Mouse (Mus musculus) forebrain, embryonic 15.5 days (tissue): ENCODE measurements around the gene Ift88. TPM values are rescaled to one million over a fixed set of nuclear protein-coding genes. Genes with fewer than 3 reads are reported as not detected.

Source experiments
- ATAC-seq: fragments of 200-750 bp; cut with Nextera tagmentation; replicated peaks from 2 replicates; pipeline ENCODE4 v1.8.0; 2017; ENCODE audit warnings: mild to moderate bottlenecking, moderate TSS enrichment, moderate library complexity
- H3K27ac ChIP-seq: fragments of 300-500 bp; sonication (generic); replicated peaks from 2 replicates; pipeline ENCODE4 v1.5.1; 2015; ENCODE audit warnings: mild to moderate bottlenecking, inconsistent platforms
- H3K27me3 ChIP-seq: fragments of 300-500 bp; sonication (generic); 2 replicates; pipeline ENCODE4 v1.6.1; 2015; ENCODE audit warnings: inconsistent platforms
- H3K36me3 ChIP-seq: fragments of 300-500 bp; sonication (generic); 2 replicates; pipeline ENCODE4 v1.6.1; 2015; ENCODE audit warnings: mild to moderate bottlenecking, inconsistent platforms
- H3K4me1 ChIP-seq: fragments of 300-500 bp; sonication (generic); 2 replicates; pipeline ENCODE4 v1.6.1; 2015; ENCODE audit warnings: inconsistent platforms
- H3K4me2 ChIP-seq: fragments of 300-500 bp; sonication (generic); replicated peaks from 2 replicates; pipeline ENCODE4 v1.6.1; 2015; ENCODE audit warnings: mild to moderate bottlenecking, inconsistent platforms
- H3K4me3 ChIP-seq: fragments of 300-500 bp; sonication (generic); 2 replicates; pipeline ENCODE4 v1.5.1; 2015; ENCODE audit warnings: mild to moderate bottlenecking, inconsistent platforms
- H3K9ac ChIP-seq: fragments of 300-500 bp; sonication (generic); replicated peaks from 2 replicates; pipeline ENCODE4 v1.6.1; 2015; ENCODE audit warnings: mild to moderate bottlenecking, inconsistent platforms
- H3K9me3 ChIP-seq: fragments of 300-500 bp; sonication (generic); 2 replicates; pipeline ENCODE4 v1.6.1; 2016; ENCODE audit warnings: inconsistent platforms
- WGBS: fragments of 180-500 bp; shearing (Covaris S2); methylation state at CpG from one replicate; pipeline ENCODE4 v1.1.7; 2015; ENCODE audit warnings: mixed read lengths; 5-methylcytosine and 5-hydroxymethylcytosine counted together
- polyA plus RNA-seq: library from polyadenylated mRNA; unstranded; fragments of >200 nt; fragmentation: Nextera tagmentation; extraction: Ambion mirVana; gene quantifications from 2 replicates; pipeline ENCODE4 v1.2.1, GENCODE M21; 2015

Ift88 gene
- polyA plus RNA-seq, 1 experiment from 2014 or later: 15.9 TPM

DNA sequence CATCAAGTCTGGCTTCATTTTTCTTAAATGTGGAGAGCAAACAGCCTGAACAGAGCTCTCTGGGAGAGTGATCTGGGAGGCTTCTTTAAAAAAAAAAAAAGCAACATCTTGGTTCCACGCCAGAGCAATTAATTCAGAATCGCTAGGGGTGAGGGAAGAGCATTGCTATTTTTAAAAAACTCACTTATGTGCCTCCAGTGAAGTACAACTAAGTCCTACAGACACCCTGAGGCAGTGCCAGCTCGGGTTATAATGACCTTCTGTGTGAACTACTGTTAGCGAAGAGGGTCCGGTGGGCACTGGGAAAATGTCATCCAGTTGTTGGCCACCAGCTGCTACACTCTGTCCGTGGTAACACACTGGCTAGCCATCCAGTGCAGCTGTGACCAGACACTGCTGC, 111.8 kb downstream of the Ift88 start:
- Histone ChIP-seq H3K36me3 (no peaks in the 10 kb centered on the region), H3K4me3 (no peak overlapping the region), H3K4me2 (no peak overlapping the region), H3K9ac (no peak overlapping the region), H3K27ac (0 out of 2 replicates have a peak overlapping the region, but pooled peaks have one; percentile 52), H3K9me3 (no peaks in the 10 kb centered on the region), H3K27me3 (no peaks in the 10 kb centered on the region), H3K4me1 (peaks cover 42% of the 10 kb centered on the region)
- ATAC-seq: peak; percentile 12; the same call in 1 of the 2 replicates
- 27% methylated on average over 6 of the region's 6 CpGs for WGBS

DNA sequence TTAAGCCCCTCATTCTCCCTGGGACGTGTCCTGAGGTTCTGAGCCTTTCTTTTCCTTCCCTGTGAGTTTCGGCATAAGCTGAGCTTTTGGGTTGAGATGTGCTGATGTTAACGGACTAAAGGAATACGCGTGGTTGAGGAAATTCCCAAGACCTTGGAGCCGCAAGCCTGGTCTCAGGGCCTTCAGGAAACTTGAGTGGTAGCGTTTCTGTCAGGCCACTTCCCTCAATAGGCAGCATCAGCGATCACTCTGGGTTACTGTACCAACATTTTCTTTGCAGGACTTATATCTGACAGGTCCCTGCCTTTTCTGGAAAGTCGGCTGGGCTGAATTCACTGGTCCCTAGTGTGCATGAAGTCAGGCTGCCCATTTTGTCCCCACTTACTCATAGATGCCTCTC, 113.0 kb downstream of the Ift88 start:
- no peak overlapping the region for H3K4me2 ChIP-seq
- H3K27ac ChIP-seq: peak overlapping the region; percentile 12; the same call in 1 of the 2 replicates
- H3K4me3 ChIP-seq: no peak overlapping the region
- H3K27me3 ChIP-seq: no peaks in the 10 kb centered on the region
- 35% methylated on average over 9 of the region's 9 CpGs for WGBS
- H3K36me3 ChIP-seq: no peaks in the 10 kb centered on the region
- ATAC-seq: no peak
- no peak overlapping the region for H3K9ac ChIP-seq
- H3K9me3 ChIP-seq: no peaks in the 10 kb centered on the region
- H3K4me1 ChIP-seq: peaks cover 42% of the 10 kb centered on the region

DNA sequence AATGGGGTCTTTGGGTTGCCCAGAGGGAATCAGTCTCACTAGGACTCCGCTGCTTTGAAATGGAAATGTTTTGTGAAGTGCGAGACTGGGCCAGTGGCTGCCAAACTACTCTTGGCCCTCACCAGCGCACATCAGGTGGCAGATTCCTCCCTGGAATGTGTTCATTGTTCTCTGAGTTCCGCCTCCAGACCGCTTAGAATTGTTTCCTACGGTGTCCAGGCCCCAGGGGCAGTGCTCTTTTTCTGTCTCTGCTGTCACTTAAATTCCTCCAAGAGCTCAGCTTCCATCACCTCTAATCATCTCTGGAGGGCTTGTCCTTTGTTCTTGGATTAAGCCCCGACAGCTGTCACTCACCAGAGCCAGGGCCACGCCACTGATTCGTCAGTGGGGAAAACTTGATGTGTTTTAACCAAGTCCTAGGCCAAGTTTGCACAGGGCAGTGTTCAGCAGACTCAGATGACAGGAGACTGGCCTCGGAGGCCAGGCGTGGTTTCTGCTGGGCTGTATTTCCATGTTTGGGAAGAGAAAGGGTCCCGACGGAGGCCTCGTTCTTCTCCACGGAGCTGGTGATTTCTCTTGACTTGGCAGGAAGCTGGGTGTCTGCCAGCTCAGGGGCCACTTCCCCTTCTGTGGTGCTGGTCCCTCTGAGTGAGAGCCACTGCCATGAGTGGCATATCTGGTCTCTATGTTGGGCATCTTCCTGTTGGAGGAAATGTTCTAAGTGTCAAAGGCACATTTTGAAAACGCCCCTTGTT, 113.6 kb downstream of the Ift88 start:
- H3K4me3 ChIP-seq: no peak overlapping the region
- H3K27me3 ChIP-seq: no peaks in the 10 kb centered on the region
- no peaks in the 10 kb centered on the region for H3K9me3 ChIP-seq
- H3K4me1 ChIP-seq: peaks cover 42% of the 10 kb centered on the region
- H3K27ac ChIP-seq: peak overlapping the region; percentile 12; the same call in 1 of the 2 replicates
- H3K4me2 ChIP-seq: no peak overlapping the region
- no peak overlapping the region for H3K9ac ChIP-seq
- ATAC-seq: peak; percentile 9; the same call in 1 of the 2 replicates
- 7% methylated on average over 16 of the region's 16 CpGs for WGBS
- H3K36me3 ChIP-seq: no peaks in the 10 kb centered on the region

DNA sequence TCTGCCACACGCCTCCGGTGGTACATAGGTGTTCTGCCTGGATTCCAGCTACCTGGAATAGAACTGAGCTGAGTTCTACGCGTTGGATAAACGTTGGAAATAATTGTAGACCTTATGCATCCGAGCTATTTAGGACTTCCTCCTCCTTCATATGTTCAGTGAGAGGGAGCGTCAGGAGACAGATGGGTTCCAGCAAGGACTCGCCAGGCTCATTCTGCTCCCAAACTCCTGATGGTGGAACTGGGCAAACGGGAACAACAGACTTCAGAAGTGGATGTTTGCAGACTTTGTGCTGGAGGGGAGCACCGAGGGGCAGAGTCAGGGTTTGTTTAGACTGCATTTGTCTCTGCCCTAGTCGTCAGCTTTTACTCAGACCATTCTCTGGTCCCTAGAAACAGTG, 116.8 kb downstream of the Ift88 start:
- H3K36me3 ChIP-seq: no peaks in the 10 kb centered on the region
- no peak overlapping the region for H3K4me3 ChIP-seq
- no peak overlapping the region for H3K27ac ChIP-seq
- H3K9ac ChIP-seq: no peak overlapping the region
- 82% methylated on average over 11 of the region's 11 CpGs for WGBS
- H3K4me1 ChIP-seq: peaks cover 22% of the 10 kb centered on the region
- ATAC-seq: no peak
- no peaks in the 10 kb centered on the region for H3K27me3 ChIP-seq
- H3K9me3 ChIP-seq: no peaks in the 10 kb centered on the region
- no peak overlapping the region for H3K4me2 ChIP-seq

DNA sequence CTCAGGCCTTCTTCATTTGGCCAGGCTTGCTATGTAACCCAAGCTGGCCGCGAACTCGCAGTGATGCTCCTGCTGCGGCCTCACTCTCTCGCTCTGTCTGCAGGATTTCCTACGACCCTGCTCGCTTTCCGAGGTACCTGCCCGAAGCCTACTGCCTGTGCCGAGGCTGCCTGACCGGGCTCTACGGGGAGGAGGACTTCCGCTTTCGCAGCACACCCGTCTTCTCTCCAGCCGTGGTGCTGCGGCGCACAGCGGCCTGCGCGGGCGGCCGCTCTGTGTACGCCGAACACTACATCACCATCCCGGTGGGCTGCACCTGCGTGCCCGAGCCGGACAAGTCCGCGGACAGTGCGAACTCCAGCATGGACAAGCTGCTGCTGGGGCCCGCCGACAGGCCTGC, 118.4 kb downstream of the Ift88 start:
- no peak overlapping the region for H3K4me3 ChIP-seq
- no peaks in the 10 kb centered on the region for H3K9me3 ChIP-seq
- no peak for ATAC-seq
- H3K9ac ChIP-seq: no peak overlapping the region
- no peak overlapping the region for H3K27ac ChIP-seq
- H3K27me3 ChIP-seq: no peaks in the 10 kb centered on the region
- no peaks in the 10 kb centered on the region for H3K36me3 ChIP-seq
- WGBS: 33% methylated on average over 34 of the region's 34 CpGs
- H3K4me2 ChIP-seq: 0 out of 2 replicates have a peak overlapping the region, but pooled peaks have one; percentile 8
- peaks cover 9% of the 10 kb centered on the region for H3K4me1 ChIP-seq

DNA sequence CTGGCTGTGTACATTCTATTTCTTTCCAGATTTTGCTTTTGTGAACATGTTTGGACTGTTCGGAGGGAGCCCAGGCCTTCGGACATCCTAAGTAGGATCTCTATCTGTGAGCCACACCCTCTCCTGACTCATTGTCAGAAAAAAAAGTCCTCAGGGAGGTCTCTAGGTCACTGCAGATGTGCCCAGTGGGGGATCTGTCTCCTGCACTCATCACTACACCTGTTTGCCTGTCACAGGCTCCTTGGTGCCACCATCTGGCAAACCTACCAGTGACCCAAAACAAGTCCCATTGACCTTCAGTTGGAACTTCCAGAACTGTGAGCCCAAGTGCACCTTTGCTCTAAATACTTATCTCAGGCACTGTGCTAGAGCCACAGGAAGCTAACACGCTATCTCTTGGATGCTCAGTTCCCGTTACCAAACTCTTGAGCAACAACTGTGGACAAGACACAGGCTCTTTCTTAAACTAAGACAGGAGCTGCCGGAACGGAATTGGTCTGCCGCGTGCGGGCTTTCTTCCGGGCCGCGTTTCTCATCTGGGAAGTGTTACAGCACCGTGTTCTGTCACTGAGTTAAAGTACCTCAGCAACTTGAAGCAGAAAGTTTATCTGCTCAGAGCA, 119.7 kb downstream of the Ift88 start:
- H3K36me3 ChIP-seq: no peaks in the 10 kb centered on the region
- 93% methylated on average over 13 of the region's 13 CpGs for WGBS

DNA sequence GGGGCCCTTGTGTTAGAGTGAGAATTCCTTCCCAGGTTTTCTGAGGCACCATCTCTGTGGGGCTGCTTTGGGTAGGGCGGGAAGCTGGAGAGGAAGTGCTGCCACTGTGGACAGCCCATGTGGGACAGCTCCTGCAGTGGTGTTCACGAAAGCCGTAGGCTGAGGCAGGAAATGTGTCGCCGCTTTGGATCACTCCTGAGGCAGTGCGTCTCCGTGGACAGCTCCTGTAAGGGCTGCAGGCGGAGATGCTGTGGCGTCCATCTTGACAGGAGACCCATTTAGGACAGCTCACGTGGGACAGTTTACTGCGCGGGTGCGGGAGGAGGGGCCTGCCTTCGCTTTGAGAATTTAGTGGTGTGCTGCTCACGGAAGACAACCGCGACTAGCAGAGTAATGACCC, 121.7 kb downstream of the Ift88 start:
- 88% methylated on average over 17 of the region's 17 CpGs for WGBS

More for the DNA sequence above, 119.7 kb downstream of the Ift88 start:
- Histone ChIP-seq H3K9ac (no peak overlapping the region), H3K4me3 (no peak overlapping the region), H3K4me2 (no peak overlapping the region), H3K27ac (no peak overlapping the region), H3K4me1 (no peaks in the 10 kb centered on the region), H3K27me3 (no peaks in the 10 kb centered on the region), H3K9me3 (no peaks in the 10 kb centered on the region)
- no peak for ATAC-seq

DNA sequence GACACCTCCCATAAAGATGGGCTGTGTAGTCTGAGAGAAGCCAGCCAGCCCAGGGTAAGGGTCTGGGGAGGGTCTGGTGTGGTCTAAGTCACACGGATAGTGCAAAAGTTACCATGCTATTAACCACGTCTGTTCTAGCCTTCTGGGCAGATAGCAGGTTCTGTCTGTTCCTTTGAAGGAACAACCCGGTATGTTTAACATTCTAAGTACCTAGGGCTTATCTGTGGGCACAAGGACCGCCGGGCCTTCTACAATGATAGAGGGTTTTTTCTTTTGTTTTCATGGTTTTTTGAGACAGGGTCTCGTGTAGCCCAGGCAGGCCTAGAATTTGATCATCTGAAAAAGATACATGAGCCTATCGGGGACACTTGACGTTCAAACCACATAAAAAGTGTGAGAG, 122.3 kb downstream of the Ift88 start:
- no peak overlapping the region for H3K4me2 ChIP-seq
- H3K9me3 ChIP-seq: no peaks in the 10 kb centered on the region
- H3K4me1 ChIP-seq: no peaks in the 10 kb centered on the region
- WGBS: 88% methylated on average over 8 of the region's 8 CpGs
- no peak overlapping the region for H3K27ac ChIP-seq
- H3K9ac ChIP-seq: no peak overlapping the region
- H3K27me3 ChIP-seq: no peaks in the 10 kb centered on the region
- no peak for ATAC-seq
- H3K4me3 ChIP-seq: no peak overlapping the region
- 0 out of 2 replicates have a peak, but pooled peaks cover 3% of the 10 kb centered on the region for H3K36me3 ChIP-seq

More for the DNA sequence above, 121.7 kb downstream of the Ift88 start:
- no peak overlapping the region for H3K4me3 ChIP-seq
- H3K9ac ChIP-seq: no peak overlapping the region
- no peak overlapping the region for H3K4me2 ChIP-seq
- ATAC-seq: no peak
- H3K27me3 ChIP-seq: no peaks in the 10 kb centered on the region
- no peaks in the 10 kb centered on the region for H3K4me1 ChIP-seq
- 0 out of 2 replicates have a peak, but pooled peaks cover 3% of the 10 kb centered on the region for H3K36me3 ChIP-seq
- no peak overlapping the region for H3K27ac ChIP-seq
- no peaks in the 10 kb centered on the region for H3K9me3 ChIP-seq

DNA sequence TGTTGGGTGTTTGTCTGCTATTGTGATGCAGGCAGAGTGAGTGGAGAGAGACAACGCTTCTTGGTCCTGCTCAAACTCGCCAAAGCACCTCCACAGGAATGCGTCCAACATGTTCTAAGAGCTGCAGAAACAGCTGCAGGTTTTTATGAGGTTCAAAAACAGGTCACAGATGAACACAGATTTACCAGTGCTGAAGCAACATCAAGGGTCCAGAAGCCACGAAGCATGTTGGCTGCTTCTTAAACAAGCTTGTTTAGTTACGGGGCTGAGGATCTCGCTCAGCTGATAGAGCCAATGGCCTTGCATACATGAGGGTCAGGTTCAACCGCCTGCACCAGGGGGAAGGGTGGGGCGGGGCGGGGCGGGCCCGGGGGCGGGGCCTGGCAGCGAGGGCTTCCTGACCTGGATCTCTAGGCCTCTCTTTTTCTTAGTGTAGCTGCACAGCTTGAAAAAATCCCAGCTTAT, 122.7 kb downstream of the Ift88 start:
- ATAC-seq: no peak
- Histone ChIP-seq H3K36me3 (0 out of 2 replicates have a peak, but pooled peaks cover 3% of the 10 kb centered on the region), H3K4me1 (no peaks in the 10 kb centered on the region), H3K27ac (no peak overlapping the region), H3K27me3 (no peaks in the 10 kb centered on the region), H3K9ac (no peak overlapping the region), H3K4me3 (no peak overlapping the region), H3K9me3 (no peaks in the 10 kb centered on the region), H3K4me2 (no peak overlapping the region)
- 31% methylated on average over 13 of the region's 13 CpGs for WGBS

DNA sequence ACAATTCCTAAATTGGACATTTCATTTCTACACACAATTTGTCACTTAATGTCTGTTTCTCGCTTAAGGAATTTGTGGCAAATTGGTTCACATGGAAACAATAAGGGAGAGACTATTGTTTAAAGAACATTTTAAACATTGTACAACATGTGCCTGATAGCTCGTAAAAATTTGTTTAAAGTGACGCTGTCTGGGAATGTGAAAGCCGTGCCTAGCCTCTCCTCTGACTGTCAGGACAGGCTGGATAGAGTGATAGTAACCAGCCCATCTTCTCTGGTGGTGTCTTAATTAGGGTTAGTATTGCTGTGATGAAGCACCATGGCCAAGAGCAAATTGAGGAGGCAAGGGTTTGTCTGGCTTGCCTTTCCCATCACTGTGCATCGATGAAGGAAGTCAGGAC, 123.2 kb downstream of the Ift88 start:
- ATAC-seq: no peak
- Histone ChIP-seq H3K27me3 (no peaks in the 10 kb centered on the region), H3K4me2 (no peak overlapping the region)

DNA sequence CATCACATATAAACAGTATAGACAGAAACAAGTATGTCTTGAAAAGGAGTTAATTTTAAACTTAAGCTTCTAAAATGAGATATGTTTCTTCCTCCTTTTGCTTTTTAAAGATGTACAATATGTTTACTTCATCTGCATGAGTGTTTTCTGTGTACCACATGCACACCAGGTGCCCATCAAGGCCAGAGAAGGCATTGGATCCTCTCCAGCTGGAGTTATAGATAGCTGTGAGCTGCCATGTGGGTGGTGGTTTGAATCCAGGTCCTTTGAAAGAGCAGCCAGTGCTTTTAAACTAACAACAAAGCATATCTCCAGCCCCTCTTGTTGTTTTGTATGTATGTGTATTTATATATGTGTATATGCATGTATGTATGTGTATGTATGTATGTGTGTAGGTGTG, 129.1 kb downstream of the Ift88 start:
- H3K4me2 ChIP-seq: no peak overlapping the region
- no peak overlapping the region for H3K9ac ChIP-seq
- H3K36me3 ChIP-seq: 0 out of 2 replicates have a peak, but pooled peaks cover 3% of the 10 kb centered on the region
- no peaks in the 10 kb centered on the region for H3K9me3 ChIP-seq
- no peaks in the 10 kb centered on the region for H3K27me3 ChIP-seq
- ATAC-seq: no peak
- no peak overlapping the region for H3K27ac ChIP-seq
- H3K4me1 ChIP-seq: no peaks in the 10 kb centered on the region
- H3K4me3 ChIP-seq: no peak overlapping the region

More for the DNA sequence above, 123.2 kb downstream of the Ift88 start:
- Histone ChIP-seq H3K27ac (no peak overlapping the region), H3K9ac (no peak overlapping the region), H3K9me3 (no peaks in the 10 kb centered on the region), H3K36me3 (0 out of 2 replicates have a peak, but pooled peaks cover 3% of the 10 kb centered on the region), H3K4me3 (no peak overlapping the region), H3K4me1 (no peaks in the 10 kb centered on the region)
- WGBS: 83% methylated on average over 5 of the region's 5 CpGs

DNA sequence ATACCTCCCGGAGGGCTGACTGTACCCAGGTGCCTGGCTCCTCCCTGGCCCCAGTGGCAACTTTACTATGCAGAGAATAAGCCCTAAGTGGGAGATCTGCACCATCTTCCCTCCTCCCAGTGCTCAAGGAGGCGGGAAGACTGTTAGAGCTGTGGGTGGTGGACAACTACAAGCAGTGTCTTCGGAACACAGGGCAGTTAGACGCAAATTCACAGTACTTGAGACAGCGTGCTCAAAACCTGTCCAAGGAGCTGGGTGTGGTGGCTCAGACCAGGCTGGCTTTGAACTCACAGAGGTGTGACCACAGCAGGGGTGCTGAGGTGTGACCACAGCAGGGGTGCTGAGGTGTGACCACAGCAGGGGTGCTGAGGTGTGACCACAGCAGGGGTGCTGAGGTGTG, 130.6 kb downstream of the Ift88 start:
- Histone ChIP-seq H3K4me1 (no peaks in the 10 kb centered on the region), H3K36me3 (0 out of 2 replicates have a peak, but pooled peaks cover 3% of the 10 kb centered on the region), H3K9me3 (no peaks in the 10 kb centered on the region), H3K4me2 (no peak overlapping the region), H3K27ac (no peak overlapping the region), H3K4me3 (no peak overlapping the region), H3K9ac (no peak overlapping the region), H3K27me3 (no peaks in the 10 kb centered on the region)
- ATAC-seq: no peak
- WGBS: 93% methylated on average over 5 of the region's 5 CpGs
